Mouse (Mus musculus) ovary, postnatal 36 days (tissue): ENCODE results near the gene Gm21987.
A peak's percentile ranks its signal among the peaks of the same experiment; 100 is the strongest.

Source experiments
- DNase-seq: peaks from one replicate; pipeline ENCODE4 v3.0.0; 2022; ENCODE audit warnings: low spot score, mixed read lengths

Gm21987 gene

GRCm38 (mm10) chr16:38371705-38372296 is 25.0 kb downstream of the Gm21987 start:
- DNase-seq, result no peak

DNA sequence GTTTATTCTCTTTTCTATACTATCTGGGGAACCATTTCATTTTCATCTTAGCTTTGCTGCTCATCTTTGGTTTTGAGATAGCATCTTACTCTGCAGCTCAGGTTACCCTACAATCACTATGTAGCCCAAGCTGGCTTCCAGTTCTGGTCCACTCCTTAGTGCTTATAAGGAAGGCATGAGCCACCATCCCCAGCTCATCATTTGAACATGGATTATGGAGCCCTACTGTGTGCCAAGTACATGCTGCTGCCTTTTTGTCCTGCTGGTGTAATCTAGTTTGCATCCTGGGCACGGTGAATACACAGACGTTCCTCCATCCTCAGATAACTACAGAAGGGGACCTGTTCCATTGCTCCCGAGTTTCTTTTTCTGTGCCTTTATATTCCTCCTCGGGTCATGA is 26.0 kb downstream of the Gm21987 start:
- DNase-seq, result no peak

DNA sequence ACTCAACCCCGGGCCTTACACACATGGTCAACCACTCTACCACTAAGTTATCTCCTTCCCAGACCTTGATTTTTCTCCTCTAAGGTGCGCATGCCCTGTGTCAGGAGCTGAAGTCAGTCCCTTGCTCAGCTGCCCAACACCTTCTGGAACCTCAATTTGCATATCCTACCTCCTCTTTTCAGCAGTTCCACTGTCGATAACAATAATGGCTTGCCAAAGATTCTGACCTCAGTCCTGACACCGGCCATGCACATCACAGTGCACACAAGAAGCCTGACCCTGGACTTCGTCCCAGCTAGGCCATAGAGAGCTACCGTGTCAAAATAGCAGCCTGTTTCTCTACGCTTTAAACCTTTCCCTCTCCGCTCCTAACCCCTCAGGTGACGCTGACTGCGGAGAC is 26.6 kb downstream of the Gm21987 start:
- DNase-seq, result no peak

DNA sequence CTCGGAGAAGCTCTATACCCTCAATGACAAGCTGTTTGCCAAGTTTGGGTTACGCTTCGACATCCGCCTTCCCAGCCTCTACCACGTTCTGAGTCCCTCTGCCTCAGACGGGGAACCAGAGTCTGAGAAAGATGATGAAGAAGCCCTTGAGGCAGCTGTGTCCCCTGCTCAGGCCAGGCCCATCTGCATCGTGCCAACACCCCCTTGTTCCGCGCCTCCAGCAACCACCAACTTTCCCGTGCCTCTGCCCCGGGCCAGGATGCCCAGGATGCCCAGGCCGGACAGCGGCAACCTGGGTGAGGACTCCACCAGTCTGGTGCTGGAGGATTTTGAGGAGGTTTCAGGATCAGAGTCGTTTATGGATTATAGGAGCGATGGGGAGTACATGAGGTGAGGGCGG is 27.1 kb downstream of the Gm21987 start:
- no peak for DNase-seq

DNA sequence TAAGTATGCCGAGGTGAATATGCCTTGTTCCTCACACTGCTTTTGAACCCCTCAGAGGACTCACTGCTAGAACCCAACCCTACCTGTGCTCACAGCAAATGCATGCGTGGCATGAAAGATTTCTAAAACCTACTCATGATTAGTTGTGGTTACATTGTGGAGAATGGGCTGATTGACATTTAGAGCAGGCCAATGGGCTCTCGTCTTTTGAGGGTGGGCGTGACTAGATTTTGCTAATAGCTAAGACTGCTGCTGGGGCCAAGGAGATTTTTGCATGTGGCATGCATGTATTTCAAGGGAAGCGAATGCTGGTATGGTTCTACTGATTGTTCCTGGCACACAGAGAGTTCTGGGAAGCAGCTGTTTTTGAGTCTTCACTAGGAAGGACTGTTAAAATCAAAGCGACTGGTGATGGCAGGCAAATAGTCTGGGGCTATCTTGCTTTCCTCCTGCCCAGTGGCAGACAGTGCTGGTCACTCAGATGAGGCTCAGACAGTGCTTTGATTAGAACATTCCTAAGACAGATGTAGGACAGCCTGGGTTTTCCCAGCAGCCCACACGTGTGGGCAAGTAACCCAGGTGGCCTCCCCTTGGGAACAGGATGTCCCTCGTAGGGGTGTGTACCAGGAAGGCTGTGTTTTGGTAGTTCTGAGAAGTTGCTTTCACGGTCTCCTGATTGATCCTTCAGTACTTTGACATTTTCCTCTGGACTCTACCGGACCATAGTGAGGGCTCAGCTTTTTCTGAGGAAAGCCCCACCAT is 27.7 kb downstream of the Gm21987 start:
- DNase-seq, result no peak

DNA sequence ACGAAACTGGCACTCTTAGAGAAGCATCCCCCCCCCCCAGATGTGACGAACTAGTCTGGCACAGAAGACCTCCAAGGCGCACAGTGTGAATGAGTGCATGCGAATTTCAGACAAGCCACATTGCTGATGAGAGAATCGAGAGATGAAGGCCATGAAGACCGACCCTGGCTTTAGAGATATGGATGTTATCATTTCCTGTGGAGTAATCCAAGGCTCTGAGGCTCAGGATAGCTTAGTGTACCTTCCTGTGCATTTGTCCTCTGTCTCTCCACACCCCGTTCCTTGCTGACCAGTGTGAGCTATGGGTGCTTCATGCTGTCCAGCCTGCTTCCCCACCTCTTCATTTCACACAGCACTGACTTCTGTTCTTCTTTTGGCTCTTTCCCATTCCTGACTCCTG is 28.3 kb downstream of the Gm21987 start:
- no peak for DNase-seq

GRCm38 (mm10) chr16:38376163-38376840 is 29.5 kb downstream of the Gm21987 start:
- DNase-seq, result peak; percentile 34

DNA sequence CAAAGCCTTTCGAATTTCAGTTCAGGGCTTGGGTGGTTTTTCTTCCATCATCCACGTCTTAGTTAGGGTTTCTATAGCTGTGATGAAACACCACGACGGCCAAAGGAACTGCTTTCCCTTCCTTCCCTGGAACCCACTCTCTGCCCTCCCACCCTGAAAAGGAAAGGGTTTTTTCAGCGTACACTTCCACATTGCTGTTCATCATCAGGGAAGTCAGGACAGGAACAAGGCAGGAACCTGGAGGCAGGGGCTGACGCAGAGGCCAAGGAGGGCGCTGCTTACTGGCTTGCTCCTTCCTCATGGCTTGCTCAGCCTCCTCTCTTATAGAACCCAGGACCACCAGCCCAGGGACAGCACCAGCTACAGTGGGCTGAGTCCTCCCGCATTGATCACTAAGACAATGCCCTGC is 30.0 kb downstream of the Gm21987 start:
- no peak for DNase-seq

GRCm38 (mm10) chr16:38377546-38377945 is 30.7 kb downstream of the Gm21987 start:
- no peak for DNase-seq

DNA sequence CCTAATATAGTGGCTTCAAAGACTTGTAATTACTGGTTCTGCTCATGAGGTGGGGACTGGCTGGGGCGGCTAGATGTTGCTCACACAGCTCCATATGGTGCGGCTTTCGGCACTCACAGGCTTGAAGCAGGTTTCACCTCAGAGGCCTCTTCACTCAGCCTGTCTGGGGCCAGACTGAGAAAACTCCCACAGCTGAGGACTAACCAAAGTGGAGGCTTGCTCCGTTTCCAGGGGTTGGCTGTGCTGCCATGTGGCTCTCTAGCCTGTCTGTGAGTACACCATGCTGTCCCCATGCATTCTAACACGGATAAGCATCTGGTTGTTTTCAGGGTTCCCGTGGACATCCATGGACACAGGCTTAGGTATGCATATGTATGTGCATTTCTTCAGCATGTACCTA is 31.8 kb downstream of the Gm21987 start:
- DNase-seq, result no peak

DNA sequence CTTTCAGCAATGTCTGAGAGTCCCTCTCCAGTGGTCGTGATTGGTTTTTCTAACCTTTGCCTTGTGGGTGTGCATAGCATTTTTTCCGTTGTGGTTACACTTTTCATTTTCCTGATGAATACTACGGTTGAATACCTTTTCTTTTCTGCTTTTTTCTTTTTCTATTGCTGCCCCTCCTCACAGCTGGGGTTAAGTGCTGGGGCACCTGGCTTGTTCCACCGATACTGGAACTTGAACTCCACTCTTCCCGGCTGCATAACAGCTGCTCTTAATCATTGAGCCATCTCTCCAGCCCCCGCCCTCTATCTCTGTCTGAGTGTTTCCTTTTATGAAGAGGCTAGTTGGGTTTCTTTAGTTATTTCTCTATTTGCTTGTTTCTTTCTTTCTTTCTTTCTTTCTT is 32.2 kb downstream of the Gm21987 start:
- DNase-seq, result no peak

DNA sequence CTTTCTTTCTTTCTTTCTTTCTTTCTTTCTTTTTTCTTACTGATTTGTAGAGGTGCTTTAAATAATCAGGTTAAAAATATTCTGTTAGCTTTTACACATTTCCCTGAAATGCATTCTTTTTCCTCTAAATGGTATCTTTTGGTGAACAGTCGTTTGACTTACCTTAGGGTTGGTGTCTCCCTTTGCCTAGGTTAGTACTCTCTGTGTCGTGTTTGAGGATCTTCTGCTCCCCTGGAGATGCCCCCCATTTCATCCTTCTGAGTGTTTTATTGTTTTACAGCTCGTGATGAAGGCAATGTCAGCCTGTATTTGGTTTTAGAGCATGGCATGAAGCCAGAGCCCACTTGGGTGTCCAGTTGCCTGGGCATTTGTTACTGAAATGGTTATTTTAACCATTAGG is 32.7 kb downstream of the Gm21987 start:
- no peak for DNase-seq

- DNase-seq, result no peak
Observed at GRCm38 (mm10) chr16:38379926-38380325, 33.1 kb downstream of the Gm21987 start.

DNA sequence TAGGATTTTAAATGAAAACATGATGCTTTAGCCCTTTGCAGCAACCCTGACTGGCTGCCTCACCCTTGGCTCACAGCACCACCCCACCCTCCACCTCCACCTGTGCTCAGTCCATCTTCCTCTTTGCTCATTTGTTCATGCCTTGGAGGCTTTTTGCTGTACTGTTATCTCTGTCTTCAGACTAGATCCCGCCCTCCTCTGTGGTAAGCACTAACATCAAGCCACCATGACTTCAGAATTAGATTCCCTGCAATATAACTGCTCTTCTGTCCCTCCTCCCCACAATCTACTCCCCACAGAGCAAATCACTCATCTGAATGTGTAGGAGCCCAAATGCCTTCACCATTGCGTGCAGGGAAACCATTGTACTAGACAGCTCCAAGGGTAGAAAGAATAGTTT is 36.8 kb downstream of the Gm21987 start:
- no peak for DNase-seq

DNA sequence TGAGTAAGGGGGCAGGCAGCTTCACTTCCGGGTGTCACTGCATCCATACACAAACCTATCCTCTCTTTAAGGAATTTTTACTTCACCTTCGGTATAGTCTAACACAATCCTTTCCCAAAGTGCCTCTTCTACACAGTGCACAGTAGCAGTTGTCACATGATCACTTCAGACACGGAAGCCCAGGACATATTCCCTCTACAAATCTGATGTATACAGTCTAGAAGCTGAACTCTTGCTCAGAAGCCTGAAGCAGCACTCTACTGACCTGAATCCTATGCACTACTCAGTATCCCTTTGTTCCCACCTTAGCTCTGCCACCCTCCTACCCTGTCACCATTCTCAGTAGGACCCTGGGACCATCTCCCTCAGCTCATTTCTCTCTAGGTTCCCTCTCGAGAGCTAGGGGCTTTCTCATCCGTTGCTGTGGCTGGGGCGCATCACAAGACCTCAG is 38.4 kb downstream of the Gm21987 start:
- DNase-seq, result no peak

DNA sequence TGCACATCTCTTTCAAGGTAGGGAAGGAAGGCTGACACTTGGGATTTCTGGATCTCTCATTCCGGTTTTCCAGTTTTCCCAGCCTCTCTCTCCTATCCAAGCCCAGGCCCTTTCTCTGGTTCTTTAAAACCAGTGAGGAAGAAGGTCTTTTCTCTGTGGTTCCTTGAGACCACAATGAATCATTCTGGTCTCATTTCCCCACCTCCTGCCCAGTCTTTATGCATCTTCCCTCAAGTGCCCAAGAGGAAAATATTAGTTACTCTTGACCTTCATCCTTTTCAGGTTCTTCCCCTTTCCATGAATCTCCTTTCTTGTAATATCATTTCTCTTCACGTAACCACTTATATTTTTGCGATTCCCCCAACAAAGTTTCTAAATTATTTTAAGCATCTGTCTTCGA is 38.9 kb downstream of the Gm21987 start:
- DNase-seq, result no peak

GRCm38 (mm10) chr16:38387389-38387788 is 40.5 kb downstream of the Gm21987 start:
- no peak for DNase-seq

DNA sequence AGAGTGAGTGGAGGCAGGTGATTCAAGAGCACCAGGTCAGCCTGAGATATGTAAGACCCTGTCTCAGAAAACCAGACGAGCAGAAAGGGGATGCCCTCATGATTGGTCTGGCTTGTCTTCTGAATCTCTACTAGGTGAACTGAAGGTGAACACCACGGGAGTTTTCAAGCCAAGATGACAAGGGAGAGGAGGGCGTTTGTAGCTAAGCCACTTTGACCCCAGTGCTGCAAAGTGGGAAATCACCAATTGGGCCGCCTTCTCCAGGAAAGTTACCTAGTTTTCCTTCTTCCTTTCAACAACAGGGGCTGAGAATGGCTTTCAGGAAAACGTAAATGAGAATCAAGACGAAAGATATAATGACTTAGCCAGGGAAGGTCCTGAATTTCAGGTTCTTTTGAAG is 41.9 kb downstream of the Gm21987 start:
- no peak for DNase-seq

DNA sequence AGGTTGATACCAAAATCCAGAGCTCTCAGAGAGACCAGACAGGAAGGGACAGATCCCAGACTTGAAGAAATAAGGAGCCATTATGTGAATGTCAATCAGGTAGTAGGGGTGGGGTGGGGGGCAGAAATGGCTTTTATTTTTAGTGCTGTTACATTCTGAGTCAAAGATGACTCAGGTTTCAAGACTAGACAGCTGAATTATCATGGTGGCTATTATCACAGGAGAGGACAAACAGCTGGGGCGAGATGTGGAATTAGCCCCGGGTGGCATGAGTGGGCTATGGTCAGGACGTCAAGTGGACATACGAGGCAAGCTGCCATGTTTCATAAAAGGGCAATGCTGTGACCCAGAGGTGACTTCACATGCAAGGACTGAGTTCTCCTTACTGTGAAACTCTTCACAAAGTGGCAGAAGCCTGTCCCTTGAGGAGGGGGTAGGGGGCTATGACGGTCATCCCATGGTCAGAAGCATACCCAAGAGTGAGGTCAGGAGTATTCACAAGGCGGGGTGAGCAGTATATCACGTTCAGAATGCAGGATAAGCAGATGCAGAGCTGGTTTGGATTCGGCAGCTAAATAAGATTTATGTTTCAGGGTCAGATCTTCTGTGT is 42.5 kb downstream of the Gm21987 start:
- DNase-seq, result no peak

DNA sequence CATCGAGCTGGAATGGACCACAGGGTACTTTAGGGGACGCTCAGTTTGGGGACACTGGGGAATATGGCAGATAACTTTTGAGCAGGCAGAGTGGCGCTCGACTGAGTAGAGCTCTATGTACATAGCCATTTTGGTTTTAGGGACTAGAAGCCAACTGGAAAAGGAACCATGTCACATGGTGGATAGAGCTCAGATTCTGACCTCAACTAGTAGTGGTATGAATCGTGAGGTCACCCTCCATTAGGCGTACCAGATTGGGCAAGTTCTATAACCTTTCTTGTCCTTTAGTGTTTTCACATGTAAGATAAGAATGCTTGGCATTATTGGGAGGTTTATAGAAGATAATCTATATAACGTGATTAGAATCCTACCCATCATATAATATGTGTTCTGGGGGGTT is 43.5 kb downstream of the Gm21987 start:
- no peak for DNase-seq

DNA sequence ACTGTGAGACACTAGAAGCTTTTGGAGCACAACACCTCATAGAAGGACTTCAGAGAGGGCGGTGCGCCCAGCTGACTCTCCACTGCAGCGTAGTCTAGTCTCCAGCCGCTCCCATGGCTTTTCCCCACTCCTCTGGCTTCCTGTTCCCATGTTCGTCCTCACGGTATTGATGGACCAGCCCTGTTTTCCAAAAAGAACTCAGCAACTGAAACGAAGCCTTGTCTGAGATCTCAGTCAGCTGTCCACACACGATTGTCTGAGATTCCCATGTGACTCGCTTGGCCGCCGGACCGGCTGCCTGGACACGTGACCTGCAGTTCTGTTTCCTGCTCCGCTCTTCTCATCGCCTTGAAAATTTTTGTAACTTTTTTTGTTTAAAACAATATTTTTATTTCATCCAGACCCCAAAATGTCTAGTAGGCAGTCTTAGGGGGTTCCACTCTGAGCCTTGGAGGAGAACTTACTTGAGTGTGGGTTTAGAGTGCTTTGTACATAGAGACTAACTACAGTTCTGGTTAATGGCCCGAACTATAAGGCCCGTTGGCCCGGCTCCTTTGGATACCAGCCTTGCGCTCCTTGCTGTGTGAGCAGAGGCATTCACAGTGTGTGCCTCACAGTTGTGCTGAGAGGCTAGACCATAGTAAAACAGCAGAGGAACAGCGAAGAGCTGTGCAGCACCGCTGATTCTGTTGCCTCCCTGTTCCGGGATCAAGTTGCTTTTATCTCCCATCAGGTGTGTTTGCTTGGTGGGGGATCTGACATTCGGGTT is 45.5 kb downstream of the Gm21987 start:
- no peak for DNase-seq

GRCm38 (mm10) chr16:38394191-38394618 is 47.4 kb downstream of the Gm21987 start:
- no peak for DNase-seq
